In genomic region chr2:65017375-65017774, GRCm38 (mm10) we compare ENCODE assay signal across 23 mouse cellular contexts. TPM values are rescaled to one million over a fixed set of nuclear protein-coding genes. Genes with fewer than 3 reads are reported as not detected.
"Had no signal": no experiment of that assay in that cellular context is flagged by ENCODE, and none has a peak within 500 bp of the region (broad histone marks: within the 10 kb centered on the region; RNA-seq: fewer than 3 reads in every experiment).

No protein-coding gene starts in this region.

- H3K36me3 ChIP-seq: liver, embryonic 15.5 days; lung, embryonic 15.5 days; midbrain, embryonic 12.5 days; neural tube, embryonic 13.5 days; neural tube, embryonic 15.5 days had no signal

- H3K4me1 ChIP-seq: liver, embryonic 15.5 days had no signal

- H3K27ac ChIP-seq: liver, embryonic 15.5 days; lung, embryonic 15.5 days; macrophage; midbrain, embryonic 12.5 days; neural tube, embryonic 13.5 days; neural tube, embryonic 15.5 days had no signal

- DNase-seq: liver, postnatal 0 days; lung, adult 2 months; lung, postnatal 14 days; lung, postnatal 36 days; midbrain, embryonic 14.5 days; retina, postnatal 1 day; right cerebral cortex, adult 18-20 months; right cerebral cortex, postnatal 14 days; right cerebral cortex, postnatal 4 days; spleen, adult 18-20 months; thymus, adult 18-20 months; thymus, postnatal 14 days; thymus, postnatal 36 days had no signal

- H3K27me3 ChIP-seq: lung, embryonic 15.5 days; neural tube, embryonic 15.5 days had no signal

- H3K9me3 ChIP-seq: liver, embryonic 15.5 days; lung, embryonic 15.5 days; midbrain, embryonic 12.5 days; neural tube, embryonic 13.5 days; neural tube, embryonic 15.5 days had no signal

- H3K4me3 ChIP-seq: liver, embryonic 15.5 days; lung, embryonic 15.5 days; midbrain, embryonic 12.5 days; myocyte; neural tube, embryonic 13.5 days; neural tube, embryonic 15.5 days had no signal

- H3K9ac ChIP-seq: liver, embryonic 15.5 days; liver, postnatal 0 days; lung, embryonic 15.5 days; midbrain, embryonic 12.5 days; neural tube, embryonic 13.5 days; neural tube, embryonic 15.5 days had no signal

- ATAC-seq: liver, postnatal 0 days; lung, postnatal 0 days; midbrain, embryonic 16.5 days had no signal

- H3K4me2 ChIP-seq: liver, embryonic 15.5 days; lung, embryonic 15.5 days; midbrain, embryonic 12.5 days; neural tube, embryonic 13.5 days; neural tube, embryonic 15.5 days had no signal

RNA-seq across cellular contexts. Expression of gene Grb14, which starts 7.4 kb away (rescaled TPM):
- total RNA-seq: megakaryocyte-erythroid progenitor cell, adult 5-6 weeks had no signal
- polyA plus RNA-seq: macrophage had no signal
